Mouse (Mus musculus) erythroblast, embryonic 14.5 days (primary cell): ENCODE data around the gene Atp5d. TPM values are rescaled to one million over a fixed set of nuclear protein-coding genes. Genes with fewer than 3 reads are reported as not detected.
A peak's percentile ranks its signal among the peaks of the same experiment; 100 is the strongest.

ENCODE experiments used
- H3K27me3 ChIP-seq: 2 replicates; pipeline ENCODE4 v1.6.1; 2012; ENCODE audit warnings: inconsistent platforms; ENCODE audit not compliant: control insufficient read depth
- H3K36me3 ChIP-seq: 2 replicates; pipeline ENCODE4 v1.6.1; 2012; ENCODE audit warnings: mild to moderate bottlenecking, inconsistent platforms; ENCODE audit not compliant: control insufficient read depth
- H3K4me1 ChIP-seq: 2 replicates; pipeline ENCODE4 v1.6.1; 2012; ENCODE audit warnings: inconsistent platforms; ENCODE audit not compliant: control insufficient read depth
- H3K4me3 ChIP-seq: replicated peaks from 2 replicates; pipeline ENCODE3; 2012; ENCODE audit warnings: moderate library complexity, mild to moderate bottlenecking, inconsistent platforms
- H3K9me3 ChIP-seq: 2 replicates; pipeline ENCODE4 v1.6.1; 2012; ENCODE audit warnings: low read length, inconsistent platforms, mixed read lengths; ENCODE audit not compliant: control insufficient read depth
- GATA1 ChIP-seq: IDR thresholded peaks from 2 replicates; pipeline ENCODE4 v1.6.1; 2012; ENCODE audit warnings: low read length, inconsistent platforms, mixed read lengths
- TAL1 ChIP-seq: IDR thresholded peaks from 3 replicates; pipeline ENCODE4 v1.6.1; 2012; ENCODE audit warnings: low read length, inconsistent platforms, mixed read lengths
- polyA plus RNA-seq: library from polyadenylated mRNA; stranded (reverse); fragments of >175 nt; gene quantifications from 2 replicates; pipeline ENCODE4 v1.2.3, GENCODE M21; 2012

Atp5d gene
- 139 and 144 TPM in 2 replicates for polyA plus RNA-seq

- TF ChIP-seq GATA1 (no peak), TAL1 (no peak)
- Histone ChIP-seq H3K9me3 (peaks cover 7% of the 10 kb centered on the region), H3K36me3 (peaks cover 11% of the 10 kb centered on the region), H3K4me1 (peaks cover 76% of the 10 kb centered on the region), H3K4me3 (peak within 1 kb of the TSS; percentile 67), H3K27me3 (peaks cover 62% of the 10 kb centered on the region)
Observed at GRCm38 (mm10) chr10:80138553-80139438, at the start of gene Atp5d. Atp5d (plus strand) TSS chr10:80138632.

GRCm38 (mm10) chr10:80089146-80089545, 49.3 kb upstream of the Atp5d start:
- no peaks in the 10 kb centered on the region for H3K27me3 ChIP-seq
- peaks cover 86% of the 10 kb centered on the region for H3K36me3 ChIP-seq
- no peaks in the 10 kb centered on the region for H3K9me3 ChIP-seq
- H3K4me3 ChIP-seq: no peak overlapping the region
- TF ChIP-seq TAL1: no peak
- TF ChIP-seq GATA1: no peak
- peaks cover 65% of the 10 kb centered on the region for H3K4me1 ChIP-seq

- Histone ChIP-seq H3K9me3 (no peaks in the 10 kb centered on the region), H3K4me3 (no peak overlapping the region), H3K27me3 (no peaks in the 10 kb centered on the region), H3K4me1 (peaks cover 79% of the 10 kb centered on the region), H3K36me3 (peaks cover 85% of the 10 kb centered on the region)
- TF ChIP-seq GATA1 (no peak), TAL1 (no peak)
Observed at GRCm38 (mm10) chr10:80091527-80091926, 46.9 kb upstream of the Atp5d start.

GRCm38 (mm10) chr10:80092690-80093089, 45.7 kb upstream of the Atp5d start:
- Histone ChIP-seq H3K9me3 (no peaks in the 10 kb centered on the region), H3K4me1 (peaks cover 79% of the 10 kb centered on the region), H3K4me3 (no peak overlapping the region), H3K36me3 (peaks cover 81% of the 10 kb centered on the region), H3K27me3 (no peaks in the 10 kb centered on the region)
- TF ChIP-seq TAL1: no peak
- TF ChIP-seq GATA1: no peak

GRCm38 (mm10) chr10:80094085-80094484, 44.3 kb upstream of the Atp5d start:
- no peak for TF ChIP-seq TAL1
- no peak for TF ChIP-seq GATA1
- Histone ChIP-seq H3K9me3 (no peaks in the 10 kb centered on the region), H3K27me3 (no peaks in the 10 kb centered on the region), H3K36me3 (peaks cover 83% of the 10 kb centered on the region), H3K4me3 (no peak overlapping the region), H3K4me1 (peaks cover 88% of the 10 kb centered on the region)

GRCm38 (mm10) chr10:80094684-80095083, 43.7 kb upstream of the Atp5d start:
- TF ChIP-seq GATA1: no peak
- no peak for TF ChIP-seq TAL1

GRCm38 (mm10) chr10:80095547-80095946, 42.9 kb upstream of the Atp5d start:
- Histone ChIP-seq H3K9me3 (no peaks in the 10 kb centered on the region), H3K4me1 (peaks cover 89% of the 10 kb centered on the region), H3K36me3 (peaks cover 85% of the 10 kb centered on the region), H3K27me3 (no peaks in the 10 kb centered on the region), H3K4me3 (no peak overlapping the region)
- TF ChIP-seq TAL1 (no peak), GATA1 (no peak)

More at GRCm38 (mm10) chr10:80094684-80095083, 43.7 kb upstream of the Atp5d start:
- Histone ChIP-seq H3K4me1 (peaks cover 89% of the 10 kb centered on the region), H3K9me3 (no peaks in the 10 kb centered on the region), H3K4me3 (no peak overlapping the region), H3K27me3 (no peaks in the 10 kb centered on the region), H3K36me3 (peaks cover 85% of the 10 kb centered on the region)

- Histone ChIP-seq H3K36me3 (peaks cover 76% of the 10 kb centered on the region), H3K4me1 (peaks cover 92% of the 10 kb centered on the region), H3K4me3 (no peak overlapping the region), H3K27me3 (no peaks in the 10 kb centered on the region), H3K9me3 (no peaks in the 10 kb centered on the region)
- TF ChIP-seq TAL1 (no peak), GATA1 (no peak)
Observed at GRCm38 (mm10) chr10:80097275-80097674, 41.2 kb upstream of the Atp5d start.

- H3K27me3 ChIP-seq: no peaks in the 10 kb centered on the region
- TF ChIP-seq TAL1 (no peak), GATA1 (no peak)
- peak overlapping the region; percentile 6 for H3K4me3 ChIP-seq
- H3K36me3 ChIP-seq: peaks cover 63% of the 10 kb centered on the region
- no peaks in the 10 kb centered on the region for H3K9me3 ChIP-seq
- peaks cover 91% of the 10 kb centered on the region for H3K4me1 ChIP-seq
Observed at GRCm38 (mm10) chr10:80098630-80099029, 39.8 kb upstream of the Atp5d start.

- H3K27me3 ChIP-seq: no peaks in the 10 kb centered on the region
- TF ChIP-seq TAL1: no peak
- no peak for TF ChIP-seq GATA1
- H3K36me3 ChIP-seq: peaks cover 43% of the 10 kb centered on the region
- H3K4me3 ChIP-seq: peak overlapping the region; percentile 91
- H3K9me3 ChIP-seq: no peaks in the 10 kb centered on the region
- H3K4me1 ChIP-seq: peaks cover 87% of the 10 kb centered on the region
Observed at GRCm38 (mm10) chr10:80100982-80101381, 37.5 kb upstream of the Atp5d start.
